Mouse (Mus musculus) embryonic fibroblast, embryonic 13.5 days (primary cell): Measurements from ENCODE around the gene Kcnab3. TPM values are rescaled to one million over a fixed set of nuclear protein-coding genes. Genes with fewer than 3 reads are reported as not detected.
"Not testable (repeated sequence)": the region's sequence is repeated elsewhere in the genome, so short reads cannot be mapped to it uniquely, and the experiment has no call there.

ENCODE experiments used
- H3K27ac ChIP-seq: 2 replicates; pipeline ENCODE4 v1.5.1; 2012; ENCODE audit warnings: low read length, control low read depth, inconsistent platforms; ENCODE audit not compliant: insufficient read depth
- H3K4me1 ChIP-seq: 2 replicates; pipeline ENCODE4 v1.6.1; 2011; ENCODE audit warnings: low read length; ENCODE audit not compliant: control insufficient read depth, insufficient read depth
- H3K4me3 ChIP-seq: 2 replicates; pipeline ENCODE4 v1.5.1; 2011; ENCODE audit warnings: mild to moderate bottlenecking, control low read depth, low read length; ENCODE audit not compliant: insufficient read depth
- CTCF ChIP-seq: IDR thresholded peaks from 2 replicates; pipeline ENCODE4 v1.5.1; 2011; ENCODE audit warnings: mild to moderate bottlenecking, control low read depth, low read length, moderate library complexity, borderline replicate concordance; ENCODE audit not compliant: insufficient read depth
- POLR2A ChIP-seq: IDR thresholded peaks from 2 replicates; pipeline ENCODE4 v1.6.1; 2011; ENCODE audit warnings: low read depth, mild to moderate bottlenecking, control low read depth, low read length, moderate library complexity
- polyA plus RNA-seq: library from polyadenylated mRNA; stranded (reverse); fragments of >200 nt; gene quantifications from 2 replicates; pipeline ENCODE4 v1.2.4, GENCODE M21; 2011; ENCODE audit warnings: low read depth; ENCODE audit not compliant: missing spikeins, insufficient read length

Kcnab3 gene
- polyA plus RNA-seq, result 2.1 and 2.9 TPM in 2 replicates

GRCm38 (mm10) chr11:69325628-69326407, at the start of gene Kcnab3:
Kcnab3 (plus strand) TSS chr11:69326258.
- peak within 1 kb of the TSS; percentile 40 for H3K4me3 ChIP-seq
- no peak for TF ChIP-seq CTCF
- TF ChIP-seq POLR2A, result peak; percentile 78
- peak within 1 kb of the TSS; percentile 95 for H3K27ac ChIP-seq
- peaks cover 11% of the 10 kb centered on the region; the same call in 1 of the 2 replicates for H3K4me1 ChIP-seq

GRCm38 (mm10) chr11:69277267-69277666, 48.8 kb upstream of the Kcnab3 start:
- Histone ChIP-seq H3K4me1 (no peaks in the 10 kb centered on the region), H3K4me3 (no peak overlapping the region), H3K27ac (no peak overlapping the region)
- TF ChIP-seq POLR2A (no peak), CTCF (no peak)

GRCm38 (mm10) chr11:69291111-69291510, 34.9 kb upstream of the Kcnab3 start:
- no peaks in the 10 kb centered on the region for H3K4me1 ChIP-seq
- H3K4me3 ChIP-seq, result no peak overlapping the region
- TF ChIP-seq POLR2A (no peak), CTCF (no peak)
- H3K27ac ChIP-seq, result no peak overlapping the region

- TF ChIP-seq POLR2A, result no peak
- no peak for TF ChIP-seq CTCF
- H3K27ac ChIP-seq, result no peak overlapping the region
- no peak overlapping the region for H3K4me3 ChIP-seq
- H3K4me1 ChIP-seq, result no peaks in the 10 kb centered on the region
Measured at GRCm38 (mm10) chr11:69295286-69295685, 30.8 kb upstream of the Kcnab3 start.

DNA sequence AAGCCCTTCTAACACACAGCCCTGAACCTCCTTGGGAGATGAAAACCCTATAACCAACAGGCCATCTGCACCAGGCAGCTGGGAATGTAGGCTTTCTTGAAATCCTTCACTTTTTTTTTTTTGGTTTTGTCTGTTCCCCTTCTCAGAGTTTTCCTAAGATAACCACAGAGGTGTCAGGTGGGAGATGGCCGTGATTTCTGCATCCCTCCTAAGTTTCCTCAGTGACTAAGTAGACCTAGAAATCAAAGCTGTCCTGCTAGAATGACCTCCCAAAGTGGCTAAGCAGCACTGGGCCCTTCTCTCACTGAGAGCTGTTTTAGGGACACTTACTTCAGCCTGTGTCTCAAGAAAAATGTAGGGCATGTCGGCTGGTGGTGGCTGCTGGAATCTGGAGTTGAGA, 28.3 kb upstream of the Kcnab3 start:
- Histone ChIP-seq H3K27ac (no peak overlapping the region), H3K4me3 (no peak overlapping the region), H3K4me1 (no peaks in the 10 kb centered on the region)
- TF ChIP-seq POLR2A (no peak), CTCF (no peak)

- no peak overlapping the region for H3K4me3 ChIP-seq
- no peaks in the 10 kb centered on the region for H3K4me1 ChIP-seq
- H3K27ac ChIP-seq, result no peak overlapping the region
- TF ChIP-seq POLR2A, result no peak
- no peak for TF ChIP-seq CTCF
Measured at GRCm38 (mm10) chr11:69298231-69298630, 27.8 kb upstream of the Kcnab3 start.

GRCm38 (mm10) chr11:69302817-69303216, 23.2 kb upstream of the Kcnab3 start:
- Histone ChIP-seq H3K4me1 (no peaks in the 10 kb centered on the region), H3K4me3 (no peak overlapping the region), H3K27ac (no peak overlapping the region)
- TF ChIP-seq CTCF, result no peak
- no peak for TF ChIP-seq POLR2A

DNA sequence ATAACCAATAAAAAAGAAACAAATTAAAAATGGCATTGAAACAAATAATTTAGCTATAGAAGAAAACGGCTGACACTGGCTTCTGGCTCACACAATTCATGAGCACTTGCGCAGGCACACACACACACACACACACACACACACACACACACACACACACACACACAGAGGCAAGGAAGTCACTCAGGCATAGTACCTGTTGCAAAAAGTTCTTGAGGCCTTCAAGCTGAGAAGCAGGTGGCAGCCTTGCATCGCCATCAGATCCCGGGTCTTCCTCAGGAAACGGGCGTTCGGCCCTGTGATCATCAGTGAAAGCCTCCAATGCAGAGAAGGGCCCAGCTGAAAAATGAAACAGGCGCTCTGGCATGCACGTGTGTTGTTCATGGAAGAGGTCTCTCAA, 20.8 kb upstream of the Kcnab3 start:
- H3K4me3 ChIP-seq, result no peak overlapping the region
- H3K4me1 ChIP-seq, result no peaks in the 10 kb centered on the region
- no peak overlapping the region for H3K27ac ChIP-seq
- TF ChIP-seq CTCF (no peak), POLR2A (no peak)

- no peak overlapping the region for H3K4me3 ChIP-seq
- no peak for TF ChIP-seq POLR2A
- TF ChIP-seq CTCF, result no peak
- H3K4me1 ChIP-seq, result no peaks in the 10 kb centered on the region
- no peak overlapping the region for H3K27ac ChIP-seq
Measured at GRCm38 (mm10) chr11:69306039-69306438, 20.0 kb upstream of the Kcnab3 start.

GRCm38 (mm10) chr11:69311266-69311665, 14.8 kb upstream of the Kcnab3 start:
- TF ChIP-seq CTCF, result no peak
- no peak for TF ChIP-seq POLR2A
- H3K4me1 ChIP-seq, result no peaks in the 10 kb centered on the region
- H3K27ac ChIP-seq, result no peak overlapping the region
- H3K4me3 ChIP-seq, result no peak overlapping the region

- Histone ChIP-seq H3K4me1 (no peaks in the 10 kb centered on the region), H3K27ac (no peak overlapping the region), H3K4me3 (no peak overlapping the region)
- TF ChIP-seq CTCF (no peak), POLR2A (no peak)
Measured at GRCm38 (mm10) chr11:69316361-69316760, 9.7 kb upstream of the Kcnab3 start.

GRCm38 (mm10) chr11:69318000-69318399, 8.1 kb upstream of the Kcnab3 start:
- H3K4me3 ChIP-seq, H3K4me1 ChIP-seq, H3K27ac ChIP-seq: not testable (repeated sequence)
